Mouse (Mus musculus) stomach, postnatal 0 days (tissue): ENCODE data around the gene Tmem273. TPM values are rescaled to one million over a fixed set of nuclear protein-coding genes. Genes with fewer than 3 reads are reported as not detected.

Experiments used
- ATAC-seq: fragments of 200-750 bp; cut with Nextera tagmentation; 2 replicates; pipeline ENCODE4 v1.8.0; 2017; ENCODE audit not compliant: low FRiP score, low TSS enrichment
- DNase-seq: peaks from one replicate; pipeline ENCODE4 v3.0.0-alpha.2; 2016; ENCODE audit warnings: low spot score
- H3K27ac ChIP-seq: fragments of 300-500 bp; sonication (generic); replicated peaks from 2 replicates; pipeline ENCODE4 v1.5.1; 2014; ENCODE audit warnings: mild to moderate bottlenecking, control low read depth
- H3K27me3 ChIP-seq: fragments of 300-500 bp; sonication (generic); 2 replicates; pipeline ENCODE4 v1.6.1; 2014; ENCODE audit warnings: low read length; ENCODE audit not compliant: control insufficient read depth, insufficient read depth
- H3K36me3 ChIP-seq: fragments of 300-500 bp; sonication (generic); 2 replicates; pipeline ENCODE4 v1.6.1; 2014; ENCODE audit warnings: low read length, mixed read lengths; ENCODE audit not compliant: control insufficient read depth, insufficient read depth
- H3K4me1 ChIP-seq: fragments of 300-500 bp; sonication (generic); replicated peaks from 2 replicates; pipeline ENCODE4 v1.6.1; 2014; ENCODE audit warnings: antibody characterized with exemption; ENCODE audit not compliant: control insufficient read depth, insufficient read depth
- H3K4me2 ChIP-seq: fragments of 300-500 bp; sonication (generic); replicated peaks from 2 replicates; pipeline ENCODE4 v1.6.1; 2014; ENCODE audit warnings: low read depth, mild to moderate bottlenecking, control low read depth, moderate library complexity
- H3K4me3 ChIP-seq: fragments of 300-500 bp; sonication (generic); 2 replicates; pipeline ENCODE4 v1.5.1; 2014; ENCODE audit warnings: low read depth, low read length, control low read depth
- H3K9ac ChIP-seq: fragments of 300-500 bp; sonication (generic); 2 replicates; pipeline ENCODE4 v1.6.1; 2014; ENCODE audit warnings: mild to moderate bottlenecking, low read length, control low read depth, mixed read lengths
- H3K9me3 ChIP-seq: fragments of 300-500 bp; sonication (generic); 2 replicates; pipeline ENCODE4 v1.6.1; 2016; ENCODE audit warnings: low read length; ENCODE audit not compliant: control insufficient read depth
- CTCF ChIP-seq: IDR thresholded peaks from 2 replicates; pipeline ENCODE4 v1.5.1; 2016; ENCODE audit warnings: antibody characterized with exemption, low read depth, mild to moderate bottlenecking, moderate library complexity
- EP300 ChIP-seq: optimal IDR thresholded peaks from 2 replicates; pipeline ENCODE3; 2016; ENCODE audit warnings: antibody characterized with exemption
- WGBS: fragments of 180-500 bp; shearing (Covaris S2); extraction: QIAGEN DNeasy Blood & Tissue Kit; methylation state at CpG from one replicate; pipeline ENCODE4 v1.1.7; 2014; 5-methylcytosine and 5-hydroxymethylcytosine counted together
- polyA plus RNA-seq: library from polyadenylated mRNA; unstranded; fragments of >200 nt; fragmentation: Nextera tagmentation; extraction: Ambion mirVana; gene quantifications from 2 replicates; pipeline ENCODE4 v1.2.1, GENCODE M21; 2015

The Tmem273 gene
- polyA plus RNA-seq, 1 experiment from 2014 or later, result 0.55 TPM

- Histone ChIP-seq H3K4me3 (no peak overlapping the region), H3K9ac (no peak overlapping the region), H3K36me3 (no peaks in the 10 kb centered on the region), H3K9me3 (no peaks in the 10 kb centered on the region), H3K27me3 (no peaks in the 10 kb centered on the region), H3K4me1 (no peaks in the 10 kb centered on the region), H3K4me2 (no peak overlapping the region), H3K27ac (no peak overlapping the region)
- no peak for DNase-seq
- TF ChIP-seq EP300, result no peak
- TF ChIP-seq CTCF, result no peak
- 68% methylated on average over 4 of the region's 4 CpGs for WGBS
- no peak for ATAC-seq
Measured at GRCm38 (mm10) chr14:32814961-32815360, 29.2 kb downstream of the Tmem273 start.

GRCm38 (mm10) chr14:32816533-32816932 lies 30.8 kb downstream of the Tmem273 start:
- 67% methylated on average over 4 of the region's 4 CpGs for WGBS

GRCm38 (mm10) chr14:32817258-32817657 lies 31.5 kb downstream of the Tmem273 start:
- DNase-seq (no peak), ATAC-seq (no peak)
- WGBS, result 54% methylated on average over 7 of the region's 7 CpGs
- TF ChIP-seq CTCF (no peak), EP300 (no peak)
- no peak overlapping the region for H3K4me2 ChIP-seq
- H3K36me3 ChIP-seq, result no peaks in the 10 kb centered on the region
- no peaks in the 10 kb centered on the region for H3K9me3 ChIP-seq
- H3K9ac ChIP-seq, result no peak overlapping the region
- H3K27ac ChIP-seq, result no peak overlapping the region
- H3K27me3 ChIP-seq, result no peaks in the 10 kb centered on the region
- H3K4me1 ChIP-seq, result no peaks in the 10 kb centered on the region
- no peak overlapping the region for H3K4me3 ChIP-seq

More at GRCm38 (mm10) chr14:32816533-32816932, 30.8 kb downstream of the Tmem273 start:
- H3K27me3 ChIP-seq, result no peaks in the 10 kb centered on the region
- H3K9me3 ChIP-seq, result no peaks in the 10 kb centered on the region
- no peak overlapping the region for H3K4me2 ChIP-seq
- H3K4me1 ChIP-seq, result no peaks in the 10 kb centered on the region
- H3K4me3 ChIP-seq, result no peak overlapping the region
- TF ChIP-seq EP300 (no peak), CTCF (peak; percentile 37; the same call in 1 of the 2 replicates)
- H3K27ac ChIP-seq, result no peak overlapping the region
- no peaks in the 10 kb centered on the region for H3K36me3 ChIP-seq
- no peak for ATAC-seq
- no peak for DNase-seq
- no peak overlapping the region for H3K9ac ChIP-seq

- no peaks in the 10 kb centered on the region for H3K36me3 ChIP-seq
- H3K9ac ChIP-seq, result no peak overlapping the region
- no peak overlapping the region for H3K4me2 ChIP-seq
- DNase-seq (no peak), ATAC-seq (no peak)
- H3K4me1 ChIP-seq, result no peaks in the 10 kb centered on the region
- no peaks in the 10 kb centered on the region for H3K9me3 ChIP-seq
- no peak overlapping the region for H3K27ac ChIP-seq
- H3K27me3 ChIP-seq, result no peaks in the 10 kb centered on the region
- TF ChIP-seq EP300 (no peak), CTCF (no peak)
- no peak overlapping the region for H3K4me3 ChIP-seq
- WGBS, result 46% methylated on average over 1 of the region's 1 CpGs
Measured at GRCm38 (mm10) chr14:32819297-32819696, 33.5 kb downstream of the Tmem273 start.

GRCm38 (mm10) chr14:32822812-32823211 lies 37.0 kb downstream of the Tmem273 start:
- no peak for ATAC-seq
- no peaks in the 10 kb centered on the region for H3K27me3 ChIP-seq
- 74% methylated on average over 4 of the region's 4 CpGs for WGBS
- peaks cover 2% of the 10 kb centered on the region for H3K4me1 ChIP-seq
- no peak overlapping the region for H3K9ac ChIP-seq
- no peaks in the 10 kb centered on the region for H3K36me3 ChIP-seq
- H3K9me3 ChIP-seq, result no peaks in the 10 kb centered on the region
- H3K4me3 ChIP-seq, result no peak overlapping the region
- H3K4me2 ChIP-seq, result no peak overlapping the region
- H3K27ac ChIP-seq, result no peak overlapping the region
- DNase-seq, result no peak
- TF ChIP-seq EP300 (no peak), CTCF (no peak)

GRCm38 (mm10) chr14:32823861-32824260 lies 38.1 kb downstream of the Tmem273 start:
- DNase-seq (no peak), ATAC-seq (no peak)
- Histone ChIP-seq H3K4me2 (no peak overlapping the region), H3K4me1 (peaks cover 6% of the 10 kb centered on the region), H3K9ac (no peak overlapping the region), H3K36me3 (no peaks in the 10 kb centered on the region), H3K27ac (no peak overlapping the region), H3K9me3 (no peaks in the 10 kb centered on the region), H3K4me3 (no peak overlapping the region), H3K27me3 (no peaks in the 10 kb centered on the region)
- WGBS, result 66% methylated on average over 3 of the region's 3 CpGs
- TF ChIP-seq CTCF, result no peak
- TF ChIP-seq EP300, result no peak
